Mouse (Mus musculus) midbrain, embryonic 14.5 days (tissue): Measurements from ENCODE around the gene Nsd2. TPM values are rescaled to one million over a fixed set of nuclear protein-coding genes. Genes with fewer than 3 reads are reported as not detected.

Experiments used
- ATAC-seq: fragments of 200-750 bp; cut with Nextera tagmentation; 2 replicates; pipeline ENCODE4 v1.8.0; 2017; ENCODE audit warnings: moderate number of reproducible peaks, moderate library complexity; ENCODE audit not compliant: low FRiP score, low TSS enrichment
- DNase-seq: peaks from one replicate; pipeline ENCODE4 v3.0.0-alpha.2; 2015
- H3K27ac ChIP-seq: fragments of 300-500 bp; sonication (generic); replicated peaks from 2 replicates; pipeline ENCODE4 v1.5.1; 2014; ENCODE audit warnings: mild to moderate bottlenecking, low read depth, low read length, moderate library complexity
- H3K27me3 ChIP-seq: fragments of 300-500 bp; sonication (generic); 2 replicates; pipeline ENCODE4 v1.6.1; 2014; ENCODE audit warnings: low read length, control low read depth, mixed read lengths; ENCODE audit not compliant: control insufficient read depth, insufficient read depth
- H3K36me3 ChIP-seq: fragments of 300-500 bp; sonication (generic); 2 replicates; pipeline ENCODE4 v1.6.1; 2014; ENCODE audit warnings: low read length, control low read depth; ENCODE audit not compliant: control insufficient read depth, insufficient read depth
- H3K4me1 ChIP-seq: fragments of 300-500 bp; sonication (generic); 2 replicates; pipeline ENCODE4 v1.6.1; 2014; ENCODE audit warnings: mild to moderate bottlenecking, antibody characterized with exemption, low read length, control low read depth; ENCODE audit not compliant: control insufficient read depth, insufficient read depth
- H3K4me2 ChIP-seq: fragments of 300-500 bp; sonication (generic); 2 replicates; pipeline ENCODE4 v1.6.1; 2014; ENCODE audit warnings: mild to moderate bottlenecking, low read length, moderate library complexity
- H3K4me3 ChIP-seq: fragments of 300-500 bp; sonication (generic); replicated peaks from 2 replicates; pipeline ENCODE4 v1.5.1; 2014; ENCODE audit warnings: low read depth, low read length
- H3K9ac ChIP-seq: fragments of 300-500 bp; sonication (generic); replicated peaks from 2 replicates; pipeline ENCODE4 v1.6.1; 2014; ENCODE audit warnings: mild to moderate bottlenecking, low read length, moderate library complexity
- H3K9me3 ChIP-seq: fragments of 300-500 bp; sonication (generic); 2 replicates; pipeline ENCODE4 v1.6.1; 2016; ENCODE audit warnings: low read length, control low read depth, mixed read lengths; ENCODE audit not compliant: control insufficient read depth
- WGBS: fragments of 180-500 bp; shearing (Covaris S2); extraction: QIAGEN DNeasy Blood & Tissue Kit; methylation state at CpG from one replicate; pipeline ENCODE4 v1.1.7; 2014; 5-methylcytosine and 5-hydroxymethylcytosine counted together
- polyA plus RNA-seq: library from polyadenylated mRNA; unstranded; fragments of >200 nt; fragmentation: Nextera tagmentation; extraction: Ambion mirVana; gene quantifications from 2 replicates; pipeline ENCODE4 v1.2.1, GENCODE M21; 2014

The Nsd2 gene
- polyA plus RNA-seq, 1 experiment from 2014 or later = 119 TPM

DNA sequence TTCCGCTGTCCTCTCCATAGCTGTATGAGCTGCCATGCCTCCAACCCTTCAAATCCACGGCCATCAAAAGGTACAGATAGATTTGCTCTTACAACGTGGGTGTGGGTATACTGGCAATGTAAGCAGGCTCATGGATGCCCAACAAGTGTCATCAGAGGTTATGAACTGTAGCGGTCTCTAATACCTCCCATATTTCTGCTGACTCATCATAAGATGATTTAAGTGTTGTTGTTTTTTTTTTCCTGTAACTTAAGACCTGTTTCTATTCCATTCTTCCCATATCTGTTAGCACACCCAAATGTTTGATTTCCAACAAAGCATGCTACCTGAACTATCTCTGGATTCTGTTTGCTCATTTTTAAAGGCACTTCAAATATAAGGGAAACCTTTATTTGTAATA, 60.6 kb downstream of the Nsd2 start:
- no peak overlapping the region for H3K9ac ChIP-seq
- no peak overlapping the region for H3K4me3 ChIP-seq
- H3K4me1 ChIP-seq = no peaks in the 10 kb centered on the region
- H3K27ac ChIP-seq = no peak overlapping the region
- no peaks in the 10 kb centered on the region for H3K9me3 ChIP-seq
- no peak for ATAC-seq
- DNase-seq = no peak
- no peaks in the 10 kb centered on the region for H3K27me3 ChIP-seq
- H3K36me3 ChIP-seq = peaks cover 89% of the 10 kb centered on the region
- H3K4me2 ChIP-seq = no peak overlapping the region
- WGBS = 93% methylated on average over 4 of the region's 4 CpGs

DNA sequence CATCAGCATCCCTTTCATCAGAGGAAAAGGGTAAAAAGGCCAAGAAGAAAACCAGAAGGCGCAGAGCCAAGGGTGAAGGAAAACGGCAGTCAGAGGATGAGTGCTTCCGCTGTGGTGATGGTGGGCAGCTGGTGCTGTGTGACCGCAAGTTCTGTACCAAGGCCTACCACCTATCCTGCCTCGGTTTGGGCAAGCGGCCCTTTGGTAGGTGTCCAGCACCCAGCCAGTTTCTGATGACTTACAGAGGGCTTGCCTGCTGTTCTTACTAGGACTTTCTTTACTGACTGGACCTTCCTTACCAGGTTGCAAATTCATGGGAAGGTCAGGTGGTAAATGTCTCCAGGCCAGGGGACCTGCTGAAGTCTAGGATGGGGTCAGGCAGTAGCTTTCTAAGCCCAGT, 72.9 kb downstream of the Nsd2 start:
- Histone ChIP-seq H3K4me2 (no peak overlapping the region), H3K4me1 (no peaks in the 10 kb centered on the region), H3K36me3 (peaks cover 98% of the 10 kb centered on the region), H3K9ac (no peak overlapping the region), H3K4me3 (no peak overlapping the region), H3K9me3 (no peaks in the 10 kb centered on the region), H3K27me3 (no peaks in the 10 kb centered on the region), H3K27ac (no peak overlapping the region)
- DNase-seq (no peak), ATAC-seq (no peak)
- WGBS = 94% methylated on average over 6 of the region's 6 CpGs

DNA sequence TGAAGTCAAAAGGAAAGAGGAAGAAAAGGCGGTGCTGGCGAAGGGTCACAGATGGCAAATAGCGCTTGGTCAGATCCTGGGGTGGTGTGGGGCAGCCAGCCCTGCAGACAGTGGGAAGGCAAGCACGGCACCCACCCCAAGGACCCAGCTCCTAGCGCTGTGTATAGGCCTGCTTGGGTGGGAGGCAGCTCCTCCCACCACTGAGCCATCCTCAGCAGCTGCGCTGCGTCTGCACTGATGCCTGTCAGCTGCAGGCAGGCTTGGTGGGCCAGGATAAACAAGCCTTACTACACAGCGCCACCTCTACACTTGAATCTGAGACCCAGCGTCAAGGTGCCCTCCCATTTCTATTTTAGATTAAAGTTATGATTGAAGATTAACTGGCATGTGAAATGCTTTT, 74.6 kb downstream of the Nsd2 start:
- no peaks in the 10 kb centered on the region for H3K9me3 ChIP-seq
- H3K36me3 ChIP-seq = peaks cover 100% of the 10 kb centered on the region
- no peaks in the 10 kb centered on the region for H3K27me3 ChIP-seq
- no peaks in the 10 kb centered on the region for H3K4me1 ChIP-seq
- H3K9ac ChIP-seq = no peak overlapping the region
- DNase-seq (no peak), ATAC-seq (no peak)
- H3K4me3 ChIP-seq = no peak overlapping the region
- no peak overlapping the region for H3K27ac ChIP-seq
- WGBS = 93% methylated on average over 9 of the region's 9 CpGs
- H3K4me2 ChIP-seq = no peak overlapping the region

DNA sequence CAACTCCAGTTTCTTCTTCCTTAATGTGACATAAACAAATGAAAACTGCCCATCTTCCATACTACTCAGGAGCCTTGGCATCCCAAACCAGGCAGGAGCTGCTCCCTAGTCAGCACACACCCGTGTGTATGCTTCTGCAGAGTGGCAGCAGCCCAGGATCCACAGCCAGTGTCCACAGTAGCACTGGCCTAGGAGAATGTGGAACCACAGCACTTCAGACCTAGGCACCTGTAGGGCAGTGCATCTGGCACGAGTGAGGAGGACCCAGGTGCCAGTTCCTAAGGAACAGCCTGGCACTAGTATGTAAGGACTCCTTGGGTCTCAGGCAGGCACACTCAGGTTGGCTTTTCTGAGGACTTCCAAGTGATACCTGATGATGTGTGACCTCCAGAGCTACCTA, 76.6 kb downstream of the Nsd2 start:
- Histone ChIP-seq H3K9me3 (no peaks in the 10 kb centered on the region), H3K4me2 (no peak overlapping the region), H3K4me1 (no peaks in the 10 kb centered on the region), H3K9ac (no peak overlapping the region), H3K27me3 (no peaks in the 10 kb centered on the region), H3K4me3 (no peak overlapping the region), H3K27ac (no peak overlapping the region), H3K36me3 (peaks cover 100% of the 10 kb centered on the region)
- ATAC-seq (no peak), DNase-seq (no peak)
- WGBS = 89% methylated on average over 2 of the region's 2 CpGs

DNA sequence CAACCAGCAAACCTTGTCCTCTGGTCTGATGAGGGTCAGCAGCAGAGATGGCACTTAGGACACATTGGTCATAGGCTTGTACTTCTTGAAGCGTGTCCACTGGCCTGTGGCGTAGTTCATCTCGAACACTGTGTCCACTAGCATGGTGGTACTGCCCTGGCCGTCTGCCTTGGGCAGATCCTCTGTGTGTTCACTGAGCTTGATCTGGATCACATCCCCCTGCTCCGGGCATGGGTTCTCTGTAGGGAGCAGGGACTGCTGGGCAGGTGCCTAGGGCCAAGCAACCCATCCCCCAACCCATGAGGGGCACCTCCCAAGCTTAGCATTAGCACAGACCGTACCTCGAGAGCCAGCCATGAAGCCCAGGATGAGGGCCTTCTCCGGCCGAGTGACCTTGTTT, 78.1 kb downstream of the Nsd2 start:
- Histone ChIP-seq H3K4me3 (no peak overlapping the region), H3K4me2 (no peak overlapping the region), H3K9ac (no peak overlapping the region), H3K9me3 (no peaks in the 10 kb centered on the region), H3K4me1 (no peaks in the 10 kb centered on the region), H3K36me3 (peaks cover 97% of the 10 kb centered on the region), H3K27me3 (no peaks in the 10 kb centered on the region), H3K27ac (no peak overlapping the region)
- DNase-seq = no peak
- 86% methylated on average over 9 of the region's 9 CpGs for WGBS
- no peak for ATAC-seq

DNA sequence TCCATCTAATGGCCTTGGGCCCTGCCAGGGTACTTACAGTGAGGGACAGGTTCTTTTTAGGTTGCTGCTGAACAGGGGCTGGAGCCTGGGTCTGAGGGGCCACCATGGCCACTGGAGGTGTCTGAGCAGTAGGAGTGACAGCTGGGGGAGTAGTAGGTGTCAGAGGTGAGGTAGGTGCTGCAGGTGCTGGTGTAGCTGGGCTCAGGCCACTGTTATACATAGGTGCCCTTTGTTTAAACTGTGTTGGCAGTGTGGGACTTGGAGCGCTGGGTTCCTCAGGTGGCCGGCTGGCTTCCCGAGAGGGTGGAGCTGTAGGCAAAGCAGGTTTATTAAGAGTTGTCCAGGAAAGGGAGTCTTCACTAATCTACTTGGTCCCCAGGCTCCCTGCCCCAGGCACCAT, 78.7 kb downstream of the Nsd2 start:
- Histone ChIP-seq H3K4me3 (no peak overlapping the region), H3K9me3 (no peaks in the 10 kb centered on the region), H3K27ac (no peak overlapping the region), H3K9ac (no peak overlapping the region), H3K4me2 (no peak overlapping the region), H3K27me3 (no peaks in the 10 kb centered on the region), H3K36me3 (peaks cover 91% of the 10 kb centered on the region), H3K4me1 (no peaks in the 10 kb centered on the region)
- ATAC-seq (no peak), DNase-seq (no peak)
- 89% methylated on average over 3 of the region's 3 CpGs for WGBS

DNA sequence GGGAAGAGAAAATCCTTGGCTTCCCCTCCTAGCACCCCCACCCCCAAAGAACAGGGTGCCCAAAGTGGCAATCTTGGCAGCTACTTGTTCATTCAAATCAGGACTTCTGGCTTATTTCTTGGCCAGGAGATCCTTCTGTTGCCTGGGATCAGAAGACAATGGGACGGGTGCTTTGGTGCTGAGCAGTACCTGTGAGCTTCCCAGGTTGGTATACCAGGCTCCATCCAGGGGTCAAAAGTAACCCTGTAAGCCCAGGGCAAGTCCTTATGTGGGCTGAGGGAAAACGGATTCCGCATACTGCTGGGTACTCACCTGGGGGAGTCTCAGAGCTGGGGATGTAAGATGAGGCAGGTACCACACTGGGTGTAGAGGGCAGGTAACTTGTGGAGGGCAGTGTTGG, 79.6 kb downstream of the Nsd2 start:
- Histone ChIP-seq H3K9me3 (no peaks in the 10 kb centered on the region), H3K4me3 (no peak overlapping the region), H3K4me2 (no peak overlapping the region), H3K9ac (no peak overlapping the region), H3K36me3 (peaks cover 83% of the 10 kb centered on the region), H3K27ac (no peak overlapping the region), H3K27me3 (no peaks in the 10 kb centered on the region), H3K4me1 (no peaks in the 10 kb centered on the region)
- WGBS = 89% methylated on average over 3 of the region's 3 CpGs
- ATAC-seq (no peak), DNase-seq (no peak)

DNA sequence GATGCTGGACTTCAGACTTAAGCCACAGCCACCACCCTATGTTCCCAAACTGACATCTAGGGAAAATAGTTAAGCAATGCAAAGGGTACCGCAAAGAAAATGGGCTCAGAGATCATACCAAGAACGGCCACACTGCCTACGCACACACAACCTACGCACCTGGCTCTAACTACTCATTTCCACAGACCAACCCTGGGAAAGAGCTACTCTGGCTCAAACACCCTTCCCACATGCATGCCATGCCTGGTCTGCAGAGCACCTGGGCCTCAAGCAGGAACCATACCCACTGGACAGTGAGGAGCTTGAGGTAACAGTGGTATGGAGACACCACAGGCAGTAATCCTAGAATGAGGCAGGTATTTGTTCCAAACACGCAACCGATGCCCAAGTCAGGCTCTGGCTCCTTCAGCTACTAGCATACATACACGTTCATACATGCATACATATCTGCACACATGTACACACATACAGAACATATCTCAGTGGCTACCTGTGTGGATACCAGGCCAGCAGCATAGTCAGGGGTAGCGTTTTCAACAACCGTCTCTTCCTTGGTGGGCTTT, 80.3 kb downstream of the Nsd2 start:
- Histone ChIP-seq H3K27ac (no peak overlapping the region), H3K4me3 (no peak overlapping the region), H3K4me1 (no peaks in the 10 kb centered on the region), H3K9me3 (no peaks in the 10 kb centered on the region), H3K9ac (no peak overlapping the region), H3K4me2 (no peak overlapping the region), H3K27me3 (no peaks in the 10 kb centered on the region), H3K36me3 (peaks cover 76% of the 10 kb centered on the region)
- no peak for ATAC-seq
- no peak for DNase-seq
- 96% methylated on average over 9 of the region's 9 CpGs for WGBS

DNA sequence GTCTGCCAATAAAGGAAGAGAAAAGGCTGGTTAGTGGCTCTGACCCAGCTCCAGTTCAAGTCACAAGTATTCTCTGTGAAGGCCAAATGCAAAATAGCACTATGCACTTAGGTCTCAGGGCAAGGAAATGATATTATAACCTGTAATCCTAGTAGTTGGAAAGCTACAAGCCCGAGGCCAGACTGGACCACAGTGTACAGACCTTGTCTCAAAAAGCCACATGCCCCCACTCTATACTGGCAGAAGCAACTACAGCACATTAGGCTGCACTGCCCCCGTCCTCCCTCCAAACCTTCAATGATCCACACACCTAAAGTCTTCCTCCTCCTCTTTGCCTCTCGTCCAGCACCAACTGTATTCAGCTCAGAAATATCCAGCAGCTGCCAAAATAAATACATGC, 80.8 kb downstream of the Nsd2 start:
- Histone ChIP-seq H3K9ac (no peak overlapping the region), H3K36me3 (peaks cover 71% of the 10 kb centered on the region)

More for the DNA sequence above, 80.8 kb downstream of the Nsd2 start:
- no peak overlapping the region for H3K27ac ChIP-seq
- ATAC-seq (no peak), DNase-seq (no peak)
- no peaks in the 10 kb centered on the region for H3K27me3 ChIP-seq
- 87% methylated on average over 3 of the region's 3 CpGs for WGBS
- no peak overlapping the region for H3K4me3 ChIP-seq
- no peak overlapping the region for H3K4me2 ChIP-seq
- H3K4me1 ChIP-seq = no peaks in the 10 kb centered on the region
- no peaks in the 10 kb centered on the region for H3K9me3 ChIP-seq
